Mouse (Mus musculus): ENCODE measurements around the gene Snapc2. TPM values are rescaled to one million over a fixed set of nuclear protein-coding genes. Genes with fewer than 3 reads are reported as not detected.
"Not testable (repeated sequence)": the region's sequence is repeated elsewhere in the genome, so short reads cannot be mapped to it uniquely, and the experiment has no call there.

Snapc2 gene
- polyA plus RNA-seq, 1 experiment from 2014 or later, result 63.6 TPM

DNA sequence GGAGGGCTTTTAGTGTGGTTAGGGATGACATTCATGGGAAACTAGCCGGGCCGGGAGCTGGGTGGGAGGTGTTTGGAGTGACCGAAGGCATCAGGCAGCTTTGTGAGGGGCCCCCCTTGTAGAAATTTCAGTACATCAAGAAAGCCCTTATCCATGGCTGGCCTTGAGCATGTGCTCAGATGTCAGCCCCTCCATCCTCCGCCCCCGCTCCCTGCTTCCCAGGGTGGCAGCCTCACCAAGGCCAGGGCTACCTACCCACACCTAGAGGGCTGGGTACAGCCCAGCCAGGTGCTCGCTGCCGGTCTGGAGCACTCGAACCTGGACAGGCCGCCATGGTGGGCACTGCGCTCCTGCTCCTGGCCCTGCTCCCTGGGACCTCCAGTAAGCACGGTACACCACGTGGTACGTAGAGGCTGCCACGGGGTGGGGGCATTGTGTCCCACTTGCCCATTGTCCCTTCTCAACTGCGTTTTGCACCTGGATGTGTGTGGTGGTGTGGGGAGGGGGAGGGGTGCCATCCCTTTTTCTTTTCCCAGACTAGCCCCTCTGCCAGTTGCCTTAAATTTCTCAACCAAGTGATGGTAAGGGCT is 4.8 kb upstream of the Snapc2 start, which contains the start of gene Tgfbr3l:
Gene Tgfbr3l, plus strand, starts transcription at position 264 of the 590 bp plus-strand sequence.
- Histone ChIP-seq H3K9ac (ENCODE audit: low read depth, low read length) (no peak within 1 kb of the TSS), H3K36me3 (ENCODE audit: control insufficient read depth, insufficient read depth, low read length) (peaks cover 55% of the 10 kb centered on the region), H3K4me1 (ENCODE audit: control insufficient read depth, insufficient read depth, low read length) (no peaks in the 10 kb centered on the region; the same call in 1 of the 2 replicates), H3K9me3 (ENCODE audit: control insufficient read depth, low read length) (no peaks in the 10 kb centered on the region), H3K4me3 (ENCODE audit: low read length) (no peak within 1 kb of the TSS), H3K27ac (ENCODE audit: low read depth, low read length) (peak within 1 kb of the TSS; percentile 17; the same call in 1 of the 2 replicates), H3K4me2 (replicated peaks; ENCODE audit: low read depth, low read length) (0 out of 2 replicates have a peak within 1 kb of the TSS, but pooled peaks have one; percentile 21), H3K27me3 (ENCODE audit: control insufficient read depth, insufficient read depth, low read length) (no peaks in the 10 kb centered on the region)
- 86% methylated on average over 15 of the region's 15 CpGs for WGBS
- no peak for ATAC-seq (ENCODE audit: low FRiP score, low TSS enrichment)

- no peaks in the 10 kb centered on the region for H3K27me3 ChIP-seq (ENCODE audit: control insufficient read depth, insufficient read depth, low read length)
- H3K9me3 ChIP-seq (ENCODE audit: control insufficient read depth, low read length), result no peaks in the 10 kb centered on the region
- peak overlapping the region; percentile 21; the same call in 1 of the 2 replicates for H3K4me2 ChIP-seq (replicated peaks; ENCODE audit: low read depth, low read length)
- peak overlapping the region; percentile 17; the same call in 1 of the 2 replicates for H3K27ac ChIP-seq (ENCODE audit: low read depth, low read length)
- peaks cover 44% of the 10 kb centered on the region for H3K36me3 ChIP-seq (ENCODE audit: control insufficient read depth, insufficient read depth, low read length)
- ATAC-seq (ENCODE audit: low FRiP score, low TSS enrichment), result no peak
- no peak overlapping the region for H3K4me3 ChIP-seq (ENCODE audit: low read length)
- no peak overlapping the region for H3K9ac ChIP-seq (ENCODE audit: low read depth, low read length)
- 12% methylated on average over 28 of the region's 29 CpGs for WGBS
- peaks cover 6% of the 10 kb centered on the region for H3K4me1 ChIP-seq (ENCODE audit: control insufficient read depth, insufficient read depth, low read length)
Measured at GRCm38 (mm10) chr8:4249213-4249612, 3.7 kb upstream of the Snapc2 start.

GRCm38 (mm10) chr8:4250306-4250970 is 2.4 kb upstream of the Snapc2 start:
- Histone ChIP-seq H3K4me1 (ENCODE audit: control insufficient read depth, insufficient read depth, low read length) (peaks cover 9% of the 10 kb centered on the region), H3K9ac (ENCODE audit: low read depth, low read length) (no peak overlapping the region), H3K4me3 (ENCODE audit: low read length) (no peak overlapping the region), H3K27me3 (ENCODE audit: control insufficient read depth, insufficient read depth, low read length) (no peaks in the 10 kb centered on the region), H3K36me3 (ENCODE audit: control insufficient read depth, insufficient read depth, low read length) (peaks cover 42% of the 10 kb centered on the region), H3K9me3 (ENCODE audit: control insufficient read depth, low read length) (no peaks in the 10 kb centered on the region), H3K4me2 (replicated peaks; ENCODE audit: low read depth, low read length) (no peak overlapping the region), H3K27ac (ENCODE audit: low read depth, low read length) (no peak overlapping the region)
- peak; percentile 26; the same call in 1 of the 2 replicates for ATAC-seq (ENCODE audit: low FRiP score, low TSS enrichment)
- 40% methylated on average over 26 of the region's 26 CpGs for WGBS

- Histone ChIP-seq H3K4me2 (replicated peaks; ENCODE audit: low read depth, low read length) (peak overlapping the region; percentile 58), H3K36me3 (ENCODE audit: control insufficient read depth, insufficient read depth, low read length) (peaks cover 39% of the 10 kb centered on the region), H3K9me3 (ENCODE audit: control insufficient read depth, low read length) (no peaks in the 10 kb centered on the region), H3K27me3 (ENCODE audit: control insufficient read depth, insufficient read depth, low read length) (no peaks in the 10 kb centered on the region), H3K4me3 (ENCODE audit: low read length) (peak overlapping the region; percentile 91), H3K27ac (ENCODE audit: low read depth, low read length) (no peak overlapping the region), H3K4me1 (ENCODE audit: control insufficient read depth, insufficient read depth, low read length) (peaks cover 12% of the 10 kb centered on the region), H3K9ac (ENCODE audit: low read depth, low read length) (0 out of 2 replicates have a peak overlapping the region, but pooled peaks have one; percentile 88)
- WGBS, result 49% methylated on average over 8 of the region's 8 CpGs
- no peak for ATAC-seq (ENCODE audit: low FRiP score, low TSS enrichment)
Measured at GRCm38 (mm10) chr8:4252116-4252760, 642 bp upstream of the Snapc2 start.

- peak overlapping the region; percentile 88; the same call in 1 of the 2 replicates for H3K9ac ChIP-seq (ENCODE audit: low read depth, low read length)
- H3K4me2 ChIP-seq (replicated peaks; ENCODE audit: low read depth, low read length), result peak overlapping the region; percentile 58
- H3K27ac ChIP-seq (ENCODE audit: low read depth, low read length), result no peak overlapping the region
- H3K36me3 ChIP-seq (ENCODE audit: control insufficient read depth, insufficient read depth, low read length), result peaks cover 26% of the 10 kb centered on the region
- H3K9me3 ChIP-seq (ENCODE audit: control insufficient read depth, low read length), result no peaks in the 10 kb centered on the region
- H3K4me3 ChIP-seq (ENCODE audit: low read length), result peak overlapping the region; percentile 91
- ATAC-seq (ENCODE audit: low FRiP score, low TSS enrichment), result no peak
- no peaks in the 10 kb centered on the region for H3K27me3 ChIP-seq (ENCODE audit: control insufficient read depth, insufficient read depth, low read length)
- peaks cover 21% of the 10 kb centered on the region for H3K4me1 ChIP-seq (ENCODE audit: control insufficient read depth, insufficient read depth, low read length)
- WGBS, result 62% methylated on average over 6 of the region's 6 CpGs
Measured at GRCm38 (mm10) chr8:4254001-4254400, 1.1 kb downstream of the Snapc2 start.

DNA sequence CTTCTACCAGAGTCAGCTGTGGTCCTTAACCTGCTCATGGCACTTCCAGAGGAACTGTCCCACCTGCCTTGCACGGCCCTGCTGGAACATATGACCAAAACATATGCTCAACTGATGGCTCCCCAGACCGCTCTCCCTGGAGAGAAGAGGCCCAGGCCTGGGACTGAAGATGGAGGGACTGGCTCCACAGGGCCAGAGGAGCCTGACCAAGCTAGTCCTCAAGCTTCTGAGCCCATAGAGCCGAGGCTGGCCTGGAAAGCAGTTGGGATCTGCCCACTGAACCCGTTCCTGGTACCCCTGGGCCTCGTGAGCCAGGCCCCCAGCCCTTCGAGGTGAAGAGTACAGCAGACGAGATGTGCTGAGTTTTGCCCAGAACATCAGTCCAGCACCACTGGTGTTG is 2.6 kb downstream of the Snapc2 start:
- H3K4me3 ChIP-seq (ENCODE audit: low read length); H3K4me2 ChIP-seq (replicated peaks; ENCODE audit: low read depth, low read length); H3K9me3 ChIP-seq (ENCODE audit: control insufficient read depth, low read length); ATAC-seq (ENCODE audit: low FRiP score, low TSS enrichment); H3K27ac ChIP-seq (ENCODE audit: low read depth, low read length); H3K27me3 ChIP-seq (ENCODE audit: control insufficient read depth, insufficient read depth, low read length); H3K9ac ChIP-seq (ENCODE audit: low read depth, low read length): not testable (repeated sequence)
- WGBS, result 89% methylated on average over 7 of the region's 7 CpGs
- Histone ChIP-seq H3K4me1 (ENCODE audit: control insufficient read depth, insufficient read depth, low read length) (peaks cover 25% of the 10 kb centered on the region), H3K36me3 (ENCODE audit: control insufficient read depth, insufficient read depth, low read length) (peaks cover 36% of the 10 kb centered on the region)

DNA sequence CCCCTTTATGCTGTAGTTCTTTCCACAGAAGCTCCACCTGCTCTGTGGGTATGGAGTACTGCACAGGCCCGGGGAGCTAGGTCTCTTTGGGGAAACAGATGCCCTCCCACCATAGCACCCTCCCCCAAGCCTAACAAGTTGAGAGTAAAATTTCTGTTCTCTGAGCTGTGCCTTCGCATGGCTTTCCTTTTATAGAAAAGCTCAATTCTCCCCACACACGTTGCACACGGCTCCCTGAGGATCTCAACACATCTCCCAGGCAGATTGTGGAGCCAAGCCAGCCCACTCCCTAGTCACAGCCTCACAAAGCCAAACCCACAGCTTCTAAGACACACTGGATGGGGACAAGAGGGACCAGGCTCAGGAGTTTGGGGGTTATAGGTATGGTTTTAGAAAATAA is 4.0 kb downstream of the Snapc2 start:
- peaks cover 25% of the 10 kb centered on the region for H3K4me1 ChIP-seq (ENCODE audit: control insufficient read depth, insufficient read depth, low read length)
- H3K4me3 ChIP-seq (ENCODE audit: low read length), result no peak overlapping the region
- 72% methylated on average over 4 of the region's 4 CpGs for WGBS
- ATAC-seq (ENCODE audit: low FRiP score, low TSS enrichment), result no peak
- no peak overlapping the region for H3K9ac ChIP-seq (ENCODE audit: low read depth, low read length)
- H3K27ac ChIP-seq (ENCODE audit: low read depth, low read length), result no peak overlapping the region
- peaks cover 51% of the 10 kb centered on the region for H3K36me3 ChIP-seq (ENCODE audit: control insufficient read depth, insufficient read depth, low read length)
- H3K27me3 ChIP-seq (ENCODE audit: control insufficient read depth, insufficient read depth, low read length), result no peaks in the 10 kb centered on the region
- no peaks in the 10 kb centered on the region for H3K9me3 ChIP-seq (ENCODE audit: control insufficient read depth, low read length)
- 0 out of 2 replicates have a peak overlapping the region, but pooled peaks have one; percentile 15 for H3K4me2 ChIP-seq (replicated peaks; ENCODE audit: low read depth, low read length)

DNA sequence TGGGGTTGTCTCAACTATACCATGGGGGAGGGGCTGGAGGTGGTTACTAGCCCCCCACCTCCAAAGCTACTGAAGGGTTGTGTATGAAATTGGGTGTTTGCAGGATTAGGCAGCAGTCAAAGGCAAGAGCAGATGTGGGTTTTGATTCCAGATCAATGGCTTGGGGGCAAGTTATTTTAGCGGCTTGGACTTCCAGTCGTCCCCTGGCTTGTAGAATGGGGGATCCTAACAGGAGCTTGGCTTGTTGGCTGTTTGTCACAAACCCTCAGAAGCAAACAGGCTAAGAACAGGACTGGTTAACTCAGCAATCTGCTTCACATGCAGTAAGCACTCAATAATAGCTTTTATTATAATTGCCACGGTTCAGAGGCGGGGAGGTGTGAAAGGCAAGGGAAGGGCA is 4.5 kb downstream of the Snapc2 start:
- Histone ChIP-seq H3K36me3 (ENCODE audit: control insufficient read depth, insufficient read depth, low read length) (peaks cover 55% of the 10 kb centered on the region), H3K4me1 (ENCODE audit: control insufficient read depth, insufficient read depth, low read length) (peaks cover 25% of the 10 kb centered on the region), H3K9me3 (ENCODE audit: control insufficient read depth, low read length) (no peaks in the 10 kb centered on the region), H3K4me2 (replicated peaks; ENCODE audit: low read depth, low read length) (peak overlapping the region; percentile 70), H3K27me3 (ENCODE audit: control insufficient read depth, insufficient read depth, low read length) (no peaks in the 10 kb centered on the region), H3K4me3 (ENCODE audit: low read length) (peak overlapping the region; percentile 57; the same call in 1 of the 2 replicates), H3K27ac (ENCODE audit: low read depth, low read length) (no peak overlapping the region), H3K9ac (ENCODE audit: low read depth, low read length) (peak overlapping the region; percentile 87; the same call in 1 of the 2 replicates)
- no peak for ATAC-seq (ENCODE audit: low FRiP score, low TSS enrichment)
- 79% methylated on average over 4 of the region's 4 CpGs for WGBS

All from kidney, embryonic 14.5 days (tissue).